Mouse (Mus musculus) adrenal gland, adult (tissue): ENCODE results near the gene Aamdc.
A peak's percentile ranks its signal among the peaks of the same experiment; 100 is the strongest.

Experiments used
- DNase-seq, 2 experiments: peaks; one replicate each; pipeline ENCODE4 v3.0.0; 2022 to 2023; ENCODE audit warnings: low spot score in 1 of 2; ENCODE audit not compliant: inconsistent age in 2 of 2

Aamdc gene

DNA sequence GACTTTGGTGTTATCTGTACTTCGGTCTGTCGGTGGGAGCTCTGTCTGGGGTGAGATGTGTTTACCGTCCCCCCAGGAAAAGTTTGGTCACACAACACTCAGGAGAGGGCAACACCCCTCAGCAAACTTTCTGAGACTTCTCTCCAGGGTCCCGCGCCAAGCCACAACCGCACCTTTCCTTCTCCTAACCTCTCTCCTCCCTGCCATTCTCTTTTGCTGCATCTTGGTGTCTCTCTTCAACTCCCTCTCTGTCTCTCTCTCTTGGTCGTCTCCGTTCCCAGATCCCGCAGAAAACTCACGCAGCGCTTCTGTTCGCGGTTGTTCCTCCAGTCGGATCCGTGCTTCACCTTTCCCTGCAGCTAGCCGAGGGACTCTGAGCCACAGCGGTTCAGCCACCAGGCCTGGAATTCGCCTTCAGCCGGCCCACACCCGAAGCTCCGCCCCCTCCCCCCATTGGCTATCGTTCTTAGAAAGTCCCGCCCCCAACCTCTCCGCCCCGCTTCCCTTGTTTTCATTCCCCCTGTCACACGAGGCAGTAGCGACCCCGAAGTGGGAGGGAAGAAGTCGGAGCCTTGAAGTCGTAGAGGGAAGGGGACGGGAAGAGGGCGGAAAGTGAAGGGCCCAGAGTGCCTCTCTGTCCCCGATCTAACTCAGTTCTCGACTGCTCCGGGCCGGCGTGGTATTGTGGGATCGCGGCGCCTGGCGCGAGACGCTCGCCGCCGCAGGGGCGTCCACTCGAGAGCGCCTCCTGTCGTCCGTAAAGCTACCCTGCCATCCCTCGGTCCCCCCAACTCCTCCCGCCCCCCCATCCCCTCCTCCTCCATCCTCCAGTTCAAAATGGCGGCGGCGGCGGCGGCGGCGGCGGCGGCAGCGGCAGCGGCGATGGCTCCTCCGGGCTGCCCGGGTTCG lies at the start of gene Aamdc, which contains the start of gene Rsf1:
Gene Aamdc (minus strand): TSS at position 431 of the 909 bp plus-strand sequence.
Gene Rsf1 (plus strand): TSS at position 823 of the 909 bp plus-strand sequence.
- DNase-seq = peak; percentile 96 to 99

GRCm38 (mm10) chr7:97623402-97623801 lies 44.1 kb upstream of the Aamdc start:
- DNase-seq = no peak

DNA sequence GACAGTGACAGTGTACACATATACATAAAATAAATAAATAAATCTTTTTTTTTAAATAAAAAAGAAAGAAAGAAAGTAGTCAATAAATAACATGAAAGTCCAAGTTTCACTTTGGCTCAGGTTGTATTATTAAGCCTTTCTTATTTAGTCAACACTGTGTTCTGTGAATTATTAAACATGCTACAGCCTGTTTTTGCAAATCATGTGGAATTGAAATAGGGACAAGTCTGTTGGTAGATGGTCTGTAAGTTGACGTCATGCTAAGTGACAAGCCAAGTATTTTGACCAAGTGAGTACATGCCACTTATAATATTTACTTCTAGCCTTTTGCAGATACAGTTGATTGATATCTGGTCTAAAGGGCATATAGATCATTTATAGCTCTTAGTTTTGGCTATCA lies 43.4 kb upstream of the Aamdc start:
- no peak for DNase-seq

- DNase-seq = no peak
These were observed 42.0 kb upstream of the Aamdc start for GRCm38 (mm10) chr7:97621346-97621745.

- no peak for DNase-seq
These were observed 19.3 kb upstream of the Aamdc start for GRCm38 (mm10) chr7:97598548-97598947.

DNA sequence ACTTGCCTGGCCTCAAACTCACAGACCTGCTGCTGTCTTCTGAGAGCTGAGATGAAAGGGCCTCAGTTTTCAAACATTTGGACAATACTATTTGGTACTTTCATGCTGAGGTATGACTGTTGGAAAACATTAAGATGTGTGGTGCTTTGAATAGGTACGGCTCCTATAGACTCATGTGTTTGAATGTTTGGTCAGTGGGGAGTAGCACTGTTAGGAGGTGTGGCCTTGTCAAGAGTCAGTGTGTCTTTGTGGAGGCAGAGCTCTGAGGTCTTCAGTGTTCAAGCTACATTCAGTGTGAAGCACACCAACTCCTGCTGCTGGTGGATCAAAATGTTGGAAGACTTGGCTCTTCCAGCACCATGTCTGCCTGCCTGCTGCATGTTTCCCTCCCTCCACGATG lies 14.2 kb upstream of the Aamdc start:
- no peak for DNase-seq

- DNase-seq = no peak
These were observed 13.1 kb upstream of the Aamdc start for GRCm38 (mm10) chr7:97592396-97592795.

GRCm38 (mm10) chr7:97591336-97591735 lies 12.0 kb upstream of the Aamdc start:
- no peak for DNase-seq

GRCm38 (mm10) chr7:97590488-97590887 lies 11.2 kb upstream of the Aamdc start:
- no peak for DNase-seq

DNA sequence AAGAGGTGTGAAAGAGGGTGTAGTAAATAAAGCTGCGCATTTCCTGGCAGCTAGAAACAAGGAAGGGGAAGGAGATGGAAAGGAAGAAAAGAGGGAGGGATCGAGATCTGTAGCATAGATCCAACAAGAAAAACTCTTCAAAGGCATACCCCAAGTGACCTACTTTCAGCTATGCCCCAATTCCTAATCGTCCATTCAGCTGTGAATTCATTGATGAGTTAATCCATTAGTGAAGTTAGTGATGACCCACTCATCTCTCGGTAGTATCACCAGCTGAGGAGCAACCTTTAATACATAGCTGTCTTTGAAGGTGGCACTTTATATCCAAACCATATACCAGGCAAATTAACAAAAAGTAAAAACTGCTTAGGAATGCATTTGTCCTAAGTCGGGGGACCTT lies 9.2 kb upstream of the Aamdc start:
- no peak for DNase-seq

DNA sequence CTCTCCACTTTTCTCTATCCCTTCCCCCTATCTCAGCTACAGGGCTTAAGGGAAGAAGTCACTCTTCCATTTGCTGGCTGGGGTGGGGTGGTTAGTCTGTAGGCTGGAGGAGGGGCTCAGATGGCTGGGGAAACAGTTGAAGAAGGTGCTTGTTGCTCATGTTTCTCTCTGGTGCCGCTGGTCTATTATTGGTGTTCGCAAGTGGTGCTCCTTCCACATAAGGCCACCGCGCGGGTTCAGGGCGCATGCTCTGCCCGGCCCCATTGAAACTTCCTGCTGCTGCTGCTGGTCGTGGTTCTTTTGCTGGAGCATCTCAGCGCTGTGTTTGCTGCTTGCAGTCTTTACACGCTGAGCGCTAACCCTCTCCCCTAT lies 1.5 kb upstream of the Aamdc start:
- DNase-seq = peak; percentile 90 to 96

DNA sequence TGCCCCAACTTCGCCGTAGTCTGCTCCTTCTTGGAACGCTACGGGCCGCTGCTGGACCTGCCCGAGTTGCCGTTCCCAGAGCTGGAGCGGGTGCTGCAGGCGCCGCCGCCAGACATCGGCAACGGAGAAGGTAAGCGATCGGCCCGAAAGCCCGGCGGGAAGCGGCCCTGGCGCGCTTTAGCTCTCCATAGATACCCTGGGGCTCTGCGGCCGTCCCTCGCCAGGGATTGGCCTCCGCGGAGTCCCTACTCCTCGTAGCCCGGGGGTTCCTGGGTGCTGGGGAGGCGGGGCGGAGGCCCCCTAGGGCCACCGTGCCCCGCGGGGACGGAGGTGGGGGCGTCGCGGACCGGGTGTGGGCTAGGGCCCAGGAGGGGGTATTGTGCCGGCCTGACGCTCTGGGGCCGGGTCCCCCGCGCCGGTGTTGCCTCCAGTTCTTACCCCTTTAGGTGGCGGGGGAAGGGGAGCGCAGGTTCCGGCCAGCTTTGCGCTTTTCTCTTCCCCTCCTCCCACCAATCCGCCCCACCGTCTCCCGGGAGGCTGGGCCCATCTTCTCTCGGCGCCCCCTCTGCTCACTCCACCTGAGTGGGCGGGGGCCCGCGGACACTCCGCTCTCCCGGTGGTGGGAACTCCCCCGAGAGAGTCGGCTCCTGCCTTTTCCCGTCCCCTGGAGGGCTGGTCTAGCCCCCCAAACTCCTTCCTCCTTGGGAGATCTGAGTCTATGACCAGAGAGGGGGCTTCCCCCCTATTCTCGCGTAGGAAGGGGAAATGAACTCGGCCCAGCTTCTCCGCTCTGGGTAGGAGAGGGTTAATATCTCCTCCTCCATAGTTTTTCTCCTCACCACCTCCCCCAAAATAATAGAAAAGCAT lies 912 bp upstream of the Aamdc start:
- DNase-seq = peak; percentile 70 to 88

DNA sequence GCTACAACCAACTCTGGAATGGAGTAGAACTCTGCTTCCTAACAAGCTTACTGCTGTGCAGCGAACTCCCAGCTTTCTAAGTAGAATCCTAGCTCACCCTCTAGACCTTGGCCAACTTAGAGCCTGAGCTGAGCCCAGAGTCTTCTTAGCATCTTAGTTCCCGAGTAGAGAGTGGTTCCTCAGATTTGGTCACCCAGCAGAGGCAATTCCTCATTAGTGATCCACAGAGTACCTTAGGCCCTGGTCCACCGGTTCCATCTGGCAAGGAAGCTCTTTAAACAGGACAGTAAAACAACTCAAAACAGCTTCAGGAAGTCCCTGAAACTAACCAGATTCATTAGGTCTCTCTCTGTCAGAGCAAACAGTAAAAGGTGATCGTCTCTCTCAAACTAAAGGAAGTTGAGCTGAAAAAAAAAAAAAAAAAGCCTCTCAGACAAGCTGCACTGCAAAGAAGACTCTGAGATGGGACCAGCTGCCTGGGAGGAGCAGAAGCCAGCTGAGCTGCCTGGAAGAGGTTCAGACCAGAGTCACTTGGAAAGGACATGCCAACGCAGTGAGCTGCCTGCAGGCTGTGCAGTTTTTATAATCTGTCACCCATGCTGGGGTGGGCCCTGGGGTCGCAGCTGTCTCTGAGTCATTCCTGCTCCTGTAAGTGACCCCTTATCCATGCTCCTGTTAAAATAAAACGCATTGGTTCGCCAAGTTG lies 783 bp downstream of the Aamdc start:
- peak; percentile 53 to 78 for DNase-seq

GRCm38 (mm10) chr7:97570389-97570788 lies 8.9 kb downstream of the Aamdc start:
- no peak for DNase-seq

GRCm38 (mm10) chr7:97569372-97569771 lies 9.9 kb downstream of the Aamdc start:
- no peak for DNase-seq

- DNase-seq = no peak
These were observed 15.7 kb downstream of the Aamdc start for GRCm38 (mm10) chr7:97563576-97563975.

- DNase-seq = no peak
These were observed 28.6 kb downstream of the Aamdc start for GRCm38 (mm10) chr7:97550673-97551072.

DNA sequence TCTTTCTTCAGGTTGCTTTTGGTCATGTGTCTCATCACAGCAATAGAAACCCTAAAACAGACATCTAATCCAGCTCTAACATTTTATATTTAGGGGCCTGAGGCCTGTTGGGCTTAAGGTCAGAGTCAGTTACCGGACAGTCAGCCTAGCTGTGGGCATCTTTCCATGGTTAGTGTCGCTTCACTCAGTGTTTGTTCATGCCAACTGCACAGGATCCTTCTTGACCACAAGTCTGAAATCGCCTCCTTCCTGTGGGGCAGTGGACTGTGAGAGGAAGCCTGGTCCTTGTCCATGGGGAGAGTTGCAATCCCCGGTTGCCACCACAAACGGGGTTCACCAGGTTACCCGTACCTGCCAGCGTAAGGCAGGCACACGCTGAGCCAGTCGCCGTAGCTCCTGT lies 30.0 kb downstream of the Aamdc start:
- DNase-seq = no peak

DNA sequence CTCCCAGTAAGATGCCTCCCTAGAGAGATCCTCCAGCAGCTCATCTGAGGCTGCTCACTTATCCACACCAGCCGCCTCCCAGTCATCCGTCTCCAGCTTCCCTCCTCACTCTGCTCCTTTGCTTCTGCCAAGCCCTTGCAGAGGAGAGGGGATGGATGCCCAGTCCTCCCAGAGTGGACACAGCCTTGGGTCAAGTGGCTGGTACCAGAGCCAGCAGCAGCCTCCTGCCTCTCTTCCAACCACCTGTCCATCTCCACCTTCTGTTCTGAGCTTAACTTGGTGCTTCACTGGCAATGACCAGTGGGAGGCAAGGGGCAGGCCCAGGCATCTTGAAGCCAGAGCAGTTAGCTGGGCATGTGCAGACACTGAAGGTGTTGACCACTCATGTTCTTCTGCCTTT lies 32.8 kb downstream of the Aamdc start:
- DNase-seq = no peak

DNA sequence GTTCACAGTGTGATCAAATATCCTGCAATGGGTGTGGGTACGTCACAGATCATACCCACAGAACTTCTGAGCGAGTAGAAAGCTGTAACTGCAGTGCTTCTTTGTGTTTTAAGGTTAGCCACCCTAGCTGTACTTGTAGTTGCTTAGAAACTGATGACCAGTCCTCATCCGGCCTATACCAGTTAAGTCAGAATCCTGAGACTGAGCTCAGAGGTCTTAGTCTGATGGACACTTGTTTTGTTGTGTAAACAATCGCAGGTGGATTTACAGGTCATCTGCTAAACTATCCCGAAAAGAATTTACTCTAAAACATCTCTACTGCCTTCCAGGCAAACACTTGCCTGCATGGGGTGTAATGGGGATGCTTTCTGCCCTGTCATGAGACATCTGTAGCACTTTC lies 42.7 kb downstream of the Aamdc start:
- no peak for DNase-seq

DNA sequence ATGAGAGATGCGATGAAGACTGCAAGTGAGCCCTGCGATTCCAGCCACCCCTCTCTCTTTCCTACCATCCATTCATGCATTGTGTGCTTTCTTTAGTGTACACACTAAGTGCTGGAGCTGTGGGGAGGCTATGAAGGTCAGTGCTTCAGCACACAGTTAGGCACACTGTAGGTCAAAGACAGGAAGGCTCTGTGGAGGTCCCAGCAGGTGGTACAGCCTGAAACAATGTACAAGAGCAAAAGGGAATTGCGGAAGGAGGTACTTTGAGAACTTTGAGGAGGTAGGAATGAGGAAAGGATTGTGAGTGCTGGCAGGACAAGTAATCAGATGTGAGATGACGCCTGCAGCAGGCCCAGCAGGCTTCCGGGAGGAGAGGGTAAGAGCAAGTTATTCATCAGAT lies 43.8 kb downstream of the Aamdc start:
- no peak for DNase-seq
